Mouse (Mus musculus) lung, embryonic 14.5 days (tissue): ENCODE measurements around the gene Rnf126. TPM values are rescaled to one million over a fixed set of nuclear protein-coding genes. Genes with fewer than 3 reads are reported as not detected.

Experiments
- ATAC-seq: fragments of 200-750 bp; cut with Nextera tagmentation; 2 replicates; pipeline ENCODE4 v1.8.0; 2017; ENCODE audit warnings: mild to moderate bottlenecking, moderate TSS enrichment, moderate library complexity; ENCODE audit not compliant: insufficient read depth
- DNase-seq: peaks from one replicate; pipeline ENCODE4 v3.0.0-alpha.2; 2015
- H3K27ac ChIP-seq: fragments of 300-500 bp; sonication (generic); 2 replicates; pipeline ENCODE4 v1.5.1; 2014; ENCODE audit warnings: low read depth, mild to moderate bottlenecking, moderate library complexity
- H3K27me3 ChIP-seq: fragments of 300-500 bp; sonication (generic); 2 replicates; pipeline ENCODE4 v1.6.1; 2014; ENCODE audit warnings: low read length, control low read depth; ENCODE audit not compliant: insufficient read depth
- H3K36me3 ChIP-seq: fragments of 300-500 bp; sonication (generic); 2 replicates; pipeline ENCODE4 v1.6.1; 2014; ENCODE audit warnings: control low read depth; ENCODE audit not compliant: insufficient read depth
- H3K4me1 ChIP-seq: fragments of 300-500 bp; sonication (generic); 2 replicates; pipeline ENCODE4 v1.6.1; 2014; ENCODE audit warnings: antibody characterized with exemption, control low read depth; ENCODE audit not compliant: insufficient read depth
- H3K4me2 ChIP-seq: fragments of 300-500 bp; sonication (generic); 2 replicates; pipeline ENCODE4 v1.6.1; 2014; ENCODE audit warnings: mild to moderate bottlenecking
- H3K4me3 ChIP-seq: fragments of 300-500 bp; sonication (generic); 2 replicates; pipeline ENCODE4 v1.5.1; 2014; ENCODE audit warnings: low read depth, low read length
- H3K9ac ChIP-seq: fragments of 300-500 bp; sonication (generic); 2 replicates; pipeline ENCODE4 v1.6.1; 2014
- H3K9me3 ChIP-seq: fragments of 300-500 bp; sonication (generic); 2 replicates; pipeline ENCODE4 v1.6.1; 2016; ENCODE audit warnings: low read depth, low read length, control low read depth
- CTCF ChIP-seq: IDR thresholded peaks from 2 replicates; pipeline ENCODE4 v1.5.1; 2016; ENCODE audit warnings: antibody characterized with exemption, low read depth
- WGBS: fragments of 180-500 bp; shearing (Covaris S2); extraction: QIAGEN DNeasy Blood & Tissue Kit; methylation state at CpG from one replicate; pipeline ENCODE4 v1.1.7; 2014; 5-methylcytosine and 5-hydroxymethylcytosine counted together
- polyA plus RNA-seq: library from polyadenylated mRNA; unstranded; fragments of >200 nt; fragmentation: Nextera tagmentation; extraction: Ambion mirVana; gene quantifications from 2 replicates; pipeline ENCODE4 v1.2.1, GENCODE M21; 2014

Rnf126 gene
- polyA plus RNA-seq, 1 experiment from 2014 or later, result 123 TPM

DNA sequence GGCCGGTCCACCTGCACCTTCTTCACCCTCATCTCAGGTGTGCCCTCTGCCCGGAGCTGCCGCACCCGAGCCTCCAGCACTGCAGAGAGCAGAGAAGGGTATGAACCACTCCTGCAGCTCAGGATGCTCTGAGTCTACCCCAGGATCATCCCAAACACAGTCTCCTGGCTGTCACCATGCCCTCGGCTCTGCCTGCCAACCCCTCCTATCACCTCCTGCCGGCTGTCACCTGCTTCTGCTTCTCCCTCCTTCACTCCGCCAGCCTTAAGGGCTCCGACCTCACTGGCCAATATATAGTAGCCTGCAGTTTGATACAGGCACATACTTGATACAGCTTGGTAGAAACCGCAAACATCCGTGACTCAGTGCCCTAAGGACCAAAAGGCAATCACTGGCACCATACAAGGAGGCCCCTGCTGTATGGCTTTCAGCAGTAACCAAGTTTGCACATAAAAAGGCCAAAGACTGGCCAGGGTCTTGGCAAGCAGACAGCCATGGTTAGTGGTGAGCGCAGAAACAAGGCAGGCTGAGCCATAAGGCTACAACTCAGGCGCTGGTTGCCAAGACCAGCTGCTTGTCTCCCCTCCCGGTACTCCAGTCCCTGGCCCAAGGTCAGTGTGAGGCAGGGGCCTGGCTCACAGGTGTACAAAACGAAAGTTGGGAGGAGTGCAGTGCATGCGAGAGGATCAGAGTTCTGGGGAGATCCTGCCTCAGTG is 22.9 kb downstream of the Rnf126 start:
- no peak for ATAC-seq
- 91% methylated on average over 15 of the region's 15 CpGs for WGBS
- Histone ChIP-seq H3K27ac (no peak overlapping the region), H3K27me3 (no peaks in the 10 kb centered on the region), H3K9me3 (peaks cover 22% of the 10 kb centered on the region), H3K4me2 (no peak overlapping the region), H3K4me1 (no peaks in the 10 kb centered on the region), H3K9ac (no peak overlapping the region), H3K4me3 (no peak overlapping the region), H3K36me3 (peaks cover 51% of the 10 kb centered on the region)
- DNase-seq, result no peak
- no peak for TF ChIP-seq CTCF

DNA sequence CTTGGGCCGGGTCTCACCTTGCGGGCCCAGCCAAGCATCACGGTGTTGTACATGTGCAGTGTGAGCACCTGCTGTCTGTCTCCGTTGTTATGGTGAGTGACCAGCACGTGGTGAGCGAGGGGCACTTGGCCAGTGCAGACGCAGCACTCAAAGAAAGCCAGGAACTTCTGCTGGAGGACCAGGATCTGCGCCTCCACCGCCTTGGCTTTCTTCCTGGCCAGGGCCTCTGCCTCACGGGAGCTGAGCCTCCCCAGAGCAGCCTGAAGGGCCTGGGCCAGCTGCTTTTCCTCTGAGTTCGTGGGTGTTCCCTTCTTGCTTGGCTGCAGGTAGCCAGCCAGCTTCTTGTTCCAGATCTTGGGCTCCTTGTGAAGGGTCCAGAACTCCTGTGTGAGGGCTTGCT is 23.6 kb downstream of the Rnf126 start:
- DNase-seq, result no peak
- Histone ChIP-seq H3K27ac (no peak overlapping the region), H3K27me3 (no peaks in the 10 kb centered on the region), H3K36me3 (peaks cover 57% of the 10 kb centered on the region), H3K9me3 (peaks cover 29% of the 10 kb centered on the region), H3K9ac (no peak overlapping the region), H3K4me3 (no peak overlapping the region), H3K4me1 (no peaks in the 10 kb centered on the region), H3K4me2 (no peak overlapping the region)
- no peak for TF ChIP-seq CTCF
- ATAC-seq, result no peak
- 89% methylated on average over 11 of the region's 11 CpGs for WGBS

DNA sequence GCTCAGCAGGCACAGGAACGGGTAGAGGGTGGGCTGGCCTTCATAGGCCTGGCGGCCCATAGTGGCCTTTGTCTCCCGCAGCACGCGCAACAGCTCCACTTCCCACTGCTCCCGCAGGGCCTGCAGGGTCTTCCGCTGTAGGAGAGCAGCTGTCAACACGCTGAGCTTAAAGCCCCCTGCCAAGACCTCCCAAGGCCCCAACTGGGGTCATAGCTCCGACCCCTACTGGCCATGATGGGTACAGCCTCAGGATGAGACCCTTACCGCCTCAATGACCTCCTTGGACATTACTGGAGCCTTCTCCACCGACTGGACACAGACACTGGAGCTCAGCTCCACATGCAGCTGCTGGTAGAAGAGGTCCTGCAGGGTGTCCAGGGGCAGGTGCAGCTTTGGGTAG is 25.9 kb downstream of the Rnf126 start:
- no peak overlapping the region for H3K9ac ChIP-seq
- H3K4me3 ChIP-seq, result no peak overlapping the region
- no peaks in the 10 kb centered on the region for H3K4me1 ChIP-seq
- ATAC-seq (no peak), DNase-seq (no peak)
- TF ChIP-seq CTCF, result peak; percentile 29
- H3K36me3 ChIP-seq, result peaks cover 80% of the 10 kb centered on the region
- 75% methylated on average over 11 of the region's 11 CpGs for WGBS
- no peak overlapping the region for H3K27ac ChIP-seq
- no peak overlapping the region for H3K4me2 ChIP-seq
- peaks cover 51% of the 10 kb centered on the region for H3K9me3 ChIP-seq
- no peaks in the 10 kb centered on the region for H3K27me3 ChIP-seq

DNA sequence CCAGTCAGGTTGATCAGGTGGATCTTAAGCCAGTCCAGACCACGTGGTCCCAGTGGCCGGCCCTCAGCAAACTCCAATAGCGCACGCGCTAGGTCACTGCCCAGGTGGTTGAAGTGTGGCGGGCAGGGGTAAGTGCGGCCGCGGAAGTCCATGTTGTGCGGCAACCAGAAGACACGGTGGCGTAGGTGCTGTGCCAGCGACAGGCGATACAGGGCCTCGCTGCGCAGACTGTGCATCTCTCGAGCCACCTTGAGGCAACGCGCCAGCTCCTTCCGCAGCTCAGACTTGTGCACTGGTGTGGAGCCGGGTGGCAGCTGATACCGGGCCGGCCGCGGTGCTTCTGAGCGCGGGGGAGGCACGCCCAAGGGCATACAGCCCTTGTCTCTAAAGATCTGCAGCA is 27.5 kb downstream of the Rnf126 start:
- no peaks in the 10 kb centered on the region for H3K27me3 ChIP-seq
- H3K9ac ChIP-seq, result no peak overlapping the region
- peaks cover 54% of the 10 kb centered on the region for H3K9me3 ChIP-seq
- no peak for TF ChIP-seq CTCF
- no peak overlapping the region for H3K27ac ChIP-seq
- peaks cover 96% of the 10 kb centered on the region for H3K36me3 ChIP-seq
- DNase-seq, result no peak
- H3K4me1 ChIP-seq, result no peaks in the 10 kb centered on the region
- no peak overlapping the region for H3K4me2 ChIP-seq
- ATAC-seq, result no peak
- no peak overlapping the region for H3K4me3 ChIP-seq
- WGBS, result 97% methylated on average over 28 of the region's 28 CpGs

DNA sequence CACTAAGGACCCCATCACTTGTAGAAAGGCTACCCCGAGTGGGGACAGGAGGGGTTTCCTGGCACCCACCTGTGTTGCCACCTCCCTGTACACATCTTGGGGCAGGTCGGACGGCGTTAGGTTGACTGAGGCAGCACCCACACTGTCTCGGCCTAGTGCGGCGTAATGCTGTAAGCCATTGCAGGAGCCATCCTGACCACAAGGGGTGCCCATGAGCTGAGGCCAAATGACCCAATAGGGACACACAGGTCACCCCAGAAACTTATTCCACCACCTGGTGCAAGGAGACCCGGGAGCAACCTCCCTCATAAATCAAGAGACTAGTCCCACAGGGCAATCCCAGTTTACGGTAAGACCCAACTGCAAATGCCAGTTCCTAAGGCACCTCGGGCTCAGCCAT is 28.5 kb downstream of the Rnf126 start:
- 93% methylated on average over 10 of the region's 10 CpGs for WGBS
- DNase-seq (no peak), ATAC-seq (no peak)
- H3K4me2 ChIP-seq, result no peak overlapping the region
- peaks cover 54% of the 10 kb centered on the region for H3K9me3 ChIP-seq
- peak; percentile 56 for TF ChIP-seq CTCF
- no peaks in the 10 kb centered on the region for H3K4me1 ChIP-seq
- peaks cover 89% of the 10 kb centered on the region for H3K36me3 ChIP-seq
- H3K4me3 ChIP-seq, result no peak overlapping the region
- no peak overlapping the region for H3K9ac ChIP-seq
- no peaks in the 10 kb centered on the region for H3K27me3 ChIP-seq
- H3K27ac ChIP-seq, result no peak overlapping the region

DNA sequence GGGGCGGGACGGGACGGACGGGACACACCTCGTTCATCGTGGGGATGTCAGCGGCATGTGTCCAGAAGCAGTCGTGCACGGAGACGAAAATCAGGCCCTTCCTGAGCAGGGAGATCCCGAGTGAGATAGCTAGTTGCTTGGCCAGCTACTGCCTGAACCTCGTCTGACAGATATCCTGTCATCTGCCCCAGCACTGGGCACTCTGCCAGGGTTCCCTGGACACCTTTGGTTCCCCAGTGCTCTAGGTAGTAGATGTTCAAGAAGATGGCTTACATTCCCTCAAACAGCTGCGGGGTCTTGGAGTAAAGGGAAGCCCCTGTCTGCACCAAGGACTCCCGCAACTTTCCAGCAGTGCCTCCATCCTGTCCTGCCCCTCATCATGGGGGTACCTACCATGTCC is 30.0 kb downstream of the Rnf126 start:
- Histone ChIP-seq H3K27me3 (no peaks in the 10 kb centered on the region), H3K9ac (no peak overlapping the region), H3K27ac (no peak overlapping the region), H3K9me3 (peaks cover 54% of the 10 kb centered on the region), H3K4me3 (no peak overlapping the region), H3K4me1 (no peaks in the 10 kb centered on the region), H3K4me2 (no peak overlapping the region), H3K36me3 (peaks cover 75% of the 10 kb centered on the region)
- no peak for TF ChIP-seq CTCF
- ATAC-seq, result no peak
- DNase-seq, result no peak
- 75% methylated on average over 14 of the region's 14 CpGs for whole genome bisulfite sequencing

DNA sequence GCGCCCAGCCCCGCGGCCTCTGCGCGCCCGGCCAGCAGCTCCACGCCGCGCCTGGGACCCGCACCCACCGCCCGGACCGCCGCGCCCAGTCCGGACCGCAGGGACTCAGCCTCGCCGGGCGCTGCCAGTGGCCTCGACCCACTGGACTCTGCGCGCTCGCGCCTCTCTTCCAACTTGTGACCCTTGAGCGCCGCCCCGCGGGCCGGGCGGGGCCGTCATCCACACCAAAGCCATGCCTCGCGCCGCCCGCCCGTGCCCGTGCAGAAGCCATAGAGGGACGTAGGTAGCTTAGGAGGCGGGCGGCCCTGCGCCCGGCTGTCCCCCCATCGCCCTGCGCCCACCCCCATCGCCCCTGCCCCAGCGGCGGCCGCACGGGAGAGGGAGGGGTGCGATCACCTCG is 31.4 kb downstream of the Rnf126 start:
- Histone ChIP-seq H3K27me3 (no peaks in the 10 kb centered on the region), H3K4me2 (0 out of 2 replicates have a peak overlapping the region, but pooled peaks have one; percentile 3), H3K9ac (no peak overlapping the region), H3K4me1 (no peaks in the 10 kb centered on the region), H3K27ac (no peak overlapping the region), H3K4me3 (no peak overlapping the region), H3K36me3 (peaks cover 61% of the 10 kb centered on the region), H3K9me3 (peaks cover 47% of the 10 kb centered on the region)
- DNase-seq (no peak), ATAC-seq (no peak)
- TF ChIP-seq CTCF, result no peak
- 34% methylated on average over 50 of the region's 52 CpGs for WGBS
